Mouse (Mus musculus) macrophage (primary cell): Measurements from ENCODE around the gene Pdcd2l. TPM values are rescaled to one million over a fixed set of nuclear protein-coding genes. Genes with fewer than 3 reads are reported as not detected.

Source experiments
- H3K27ac ChIP-seq: fragments of 350-480 bp; formaldehyde crosslinking; 2 replicates; pipeline ENCODE4 v1.9.0; 2021
- H3K36me3 ChIP-seq: fragments of 350-480 bp; formaldehyde crosslinking; 2 replicates; pipeline ENCODE4 v1.9.0; 2021; ENCODE audit errors: inconsistent target
- H3K4me3 ChIP-seq: fragments of 350-480 bp; formaldehyde crosslinking; 2 replicates; pipeline ENCODE4 v1.9.0; 2021; ENCODE audit errors: inconsistent target
- H3K79me2 ChIP-seq: fragments of 350-480 bp; formaldehyde crosslinking; 2 replicates; pipeline ENCODE4 v1.9.0; 2021; ENCODE audit errors: inconsistent target
- WGBS: methylation state at CpG from one replicate; pipeline ENCODE4 v1.1.7; 2026; ENCODE audit warnings: inconsistent platforms; ENCODE audit not compliant: missing documents; 5-methylcytosine and 5-hydroxymethylcytosine counted together
- polyA plus RNA-seq: library from polyadenylated mRNA; stranded (reverse); fragments of 250-400 nt; gene quantifications from 3 replicates; pipeline ENCODE4 v1.2.4, GENCODE M21; 2018; ENCODE audit warnings: inconsistent platforms

Pdcd2l gene
- polyA plus RNA-seq, 1 experiment from 2014 or later, result 15.9 TPM

GRCm38 (mm10) chr7:34141123-34141522 lies 55.3 kb downstream of the Pdcd2l start:
- Histone ChIP-seq H3K79me2 (no peaks in the 10 kb centered on the region), H3K4me3 (no peak overlapping the region), H3K27ac (no peak overlapping the region), H3K36me3 (peaks cover 57% of the 10 kb centered on the region)
- WGBS, result 92% methylated on average over 12 of the region's 13 CpGs

- Histone ChIP-seq H3K4me3 (no peak overlapping the region), H3K79me2 (no peaks in the 10 kb centered on the region), H3K36me3 (peaks cover 43% of the 10 kb centered on the region), H3K27ac (no peak overlapping the region)
- WGBS, result 96% methylated on average over 4 of the region's 6 CpGs
Measured at GRCm38 (mm10) chr7:34139493-34139892, 57.0 kb downstream of the Pdcd2l start.

Other genes with a start within 250 kb of the Pdcd2l start
- gene Scgb2b27, start 182.7 kb downstream of the Pdcd2l start, polyA plus RNA-seq, result not detected in 3 replicates
- gene Scgb1b27, start 175.2 kb downstream of the Pdcd2l start, polyA plus RNA-seq, result not detected in 3 replicates
- not detected in 3 replicates for gene Scgb1b30, start 101.2 kb downstream of the Pdcd2l start, polyA plus RNA-seq
- 1.1 to 5.6 TPM (median 1.5 TPM) in 3 replicates for gene Wtip, start 63.4 kb downstream of the Pdcd2l start, polyA plus RNA-seq
- gene Uba2, start 27.1 kb downstream of the Pdcd2l start, polyA plus RNA-seq, result 45.4 to 81.1 TPM (median 48.6 TPM) in 3 replicates
- gene Gpi1, start 33.7 kb upstream of the Pdcd2l start, polyA plus RNA-seq, result 200 to 488 TPM (median 296 TPM) in 3 replicates
- gene Gm6096, start 54.4 kb upstream of the Pdcd2l start, polyA plus RNA-seq, result not detected in 3 replicates
- gene 4931406P16Rik, start 116.9 kb upstream of the Pdcd2l start, polyA plus RNA-seq, result 14.1 to 16.3 TPM (median 15.6 TPM) in 3 replicates
- 86.0 to 122 TPM (median 89.0 TPM) in 3 replicates for gene Lsm14a, start 196.7 kb upstream of the Pdcd2l start, polyA plus RNA-seq